Mouse (Mus musculus) hindbrain, embryonic 11.5 days (tissue): Measurements from ENCODE around the gene Ddx5. TPM values are rescaled to one million over a fixed set of nuclear protein-coding genes. Genes with fewer than 3 reads are reported as not detected.
"Not testable (repeated sequence)": the region's sequence is repeated elsewhere in the genome, so short reads cannot be mapped to it uniquely, and the experiment has no call there.

Experiments
- ATAC-seq: fragments of 200-750 bp; cut with Nextera tagmentation; 2 replicates; pipeline ENCODE4 v1.8.0; 2017; ENCODE audit warnings: mild to moderate bottlenecking, moderate TSS enrichment, moderate library complexity; ENCODE audit not compliant: low FRiP score
- DNase-seq: peaks from one replicate; pipeline ENCODE4 v3.0.0-alpha.2; 2015; ENCODE audit warnings: low spot score
- H3K27ac ChIP-seq: fragments of 300-500 bp; sonication (generic); 2 replicates; pipeline ENCODE4 v1.5.1; 2014; ENCODE audit warnings: mild to moderate bottlenecking, low read depth, low read length
- H3K27me3 ChIP-seq: fragments of 300-500 bp; sonication (generic); 2 replicates; pipeline ENCODE4 v1.6.1; 2014; ENCODE audit warnings: mild to moderate bottlenecking, low read length, moderate library complexity, mixed read lengths; ENCODE audit not compliant: control insufficient read depth, insufficient read depth
- H3K36me3 ChIP-seq: fragments of 300-500 bp; sonication (generic); 2 replicates; pipeline ENCODE4 v1.6.1; 2014; ENCODE audit warnings: mild to moderate bottlenecking, low read length, moderate library complexity, mixed read lengths; ENCODE audit not compliant: control insufficient read depth, insufficient read depth
- H3K4me1 ChIP-seq: fragments of 300-500 bp; sonication (generic); replicated peaks from 2 replicates; pipeline ENCODE4 v1.6.1; 2014; ENCODE audit warnings: low read length, mixed read lengths; ENCODE audit not compliant: control insufficient read depth, insufficient read depth
- H3K4me2 ChIP-seq: fragments of 300-500 bp; sonication (generic); replicated peaks from 2 replicates; pipeline ENCODE4 v1.6.1; 2014; ENCODE audit warnings: mild to moderate bottlenecking, low read depth, low read length
- H3K4me3 ChIP-seq: fragments of 300-500 bp; sonication (generic); 2 replicates; pipeline ENCODE4 v1.5.1; 2014; ENCODE audit warnings: low read depth, low read length
- H3K9ac ChIP-seq: fragments of 300-500 bp; sonication (generic); 2 replicates; pipeline ENCODE4 v1.6.1; 2014; ENCODE audit warnings: low read depth, low read length
- H3K9me3 ChIP-seq: fragments of 300-500 bp; sonication (generic); 2 replicates; pipeline ENCODE4 v1.6.1; 2016; ENCODE audit warnings: low read length; ENCODE audit not compliant: control insufficient read depth
- WGBS: fragments of 180-500 bp; shearing (Covaris S2); extraction: QIAGEN DNeasy Blood & Tissue Kit; methylation state at CpG from one replicate; pipeline ENCODE4 v1.1.7; 2014; 5-methylcytosine and 5-hydroxymethylcytosine counted together
- polyA plus RNA-seq: library from polyadenylated mRNA; unstranded; fragments of >200 nt; fragmentation: Nextera tagmentation; extraction: Ambion mirVana; gene quantifications from 2 replicates; pipeline ENCODE4 v1.2.1, GENCODE M21; 2014

The Ddx5 gene
- polyA plus RNA-seq, 1 experiment from 2014 or later, result 600 TPM

DNA sequence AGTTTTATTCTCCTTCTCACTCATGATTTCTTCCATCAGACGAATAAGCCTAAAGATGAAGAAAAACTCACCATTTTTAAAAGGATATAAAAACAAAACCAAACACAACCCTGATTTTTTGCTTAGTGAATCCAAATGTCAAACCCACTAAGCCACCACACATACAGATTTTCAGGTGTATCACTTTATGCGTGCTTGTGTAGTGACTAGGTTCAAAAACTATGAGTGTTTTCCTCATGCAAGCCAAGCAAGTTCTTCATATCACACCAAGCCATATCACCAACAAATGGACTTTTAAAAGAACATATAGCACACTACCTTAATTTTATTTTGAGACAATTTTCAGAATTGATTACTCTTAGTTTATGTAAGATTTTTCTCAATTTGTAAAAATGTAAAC lies 4.5 kb downstream of the Ddx5 start:
- WGBS, result 87% methylated on average over 2 of the region's 2 CpGs
- no peak overlapping the region for H3K9ac ChIP-seq
- H3K4me3 ChIP-seq, result no peak overlapping the region
- no peak overlapping the region for H3K27ac ChIP-seq
- no peak for DNase-seq
- H3K9me3 ChIP-seq, result no peaks in the 10 kb centered on the region
- 0 out of 2 replicates have a peak, but pooled peaks cover 2% of the 10 kb centered on the region for H3K4me1 ChIP-seq
- H3K4me2 ChIP-seq, result no peak overlapping the region
- H3K36me3 ChIP-seq, result peaks cover 12% of the 10 kb centered on the region
- no peaks in the 10 kb centered on the region for H3K27me3 ChIP-seq
- ATAC-seq, result no peak

DNA sequence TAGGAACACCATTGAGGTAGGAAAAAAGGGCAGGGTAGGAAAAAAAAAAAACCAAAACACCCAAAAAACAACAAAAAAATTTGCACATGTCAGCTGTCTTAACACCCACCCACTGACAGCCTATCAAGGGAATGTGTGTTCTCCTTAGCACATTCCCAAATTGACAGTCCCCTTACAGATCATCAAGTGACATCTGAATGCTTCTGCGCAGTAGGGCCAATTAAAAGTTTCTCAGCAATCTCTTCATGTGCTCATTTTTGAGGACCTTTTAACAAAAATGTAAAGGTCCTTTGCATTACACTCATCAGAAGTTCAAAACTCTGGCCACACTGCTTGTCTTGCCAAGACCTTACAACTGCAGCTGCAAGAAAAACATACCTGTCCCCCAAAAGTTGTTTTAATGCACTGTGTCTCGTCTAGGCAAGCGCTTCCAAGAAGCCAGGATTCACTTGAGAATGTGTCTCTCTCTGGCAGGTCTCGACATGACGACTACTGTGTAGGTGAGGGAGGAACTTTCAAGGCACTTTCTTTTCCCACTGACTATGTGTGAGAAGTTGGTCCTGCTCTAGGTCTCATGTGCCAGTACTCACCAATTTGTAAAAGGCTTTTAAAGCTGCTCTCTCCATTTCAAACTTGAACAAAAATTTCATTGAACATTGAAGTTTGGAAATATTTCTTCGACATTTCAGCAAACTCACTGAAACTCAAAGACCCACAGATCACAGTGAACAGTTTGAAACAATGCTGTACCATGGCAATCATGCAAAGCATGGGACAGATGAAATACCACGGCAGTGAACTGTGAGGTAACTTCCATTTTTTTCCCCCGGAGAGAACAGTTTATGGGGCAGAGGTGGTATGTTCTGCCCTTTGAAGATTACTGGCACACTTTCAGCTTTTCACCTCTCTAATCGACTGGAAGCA lies 5.9 kb downstream of the Ddx5 start:
- Histone ChIP-seq H3K9ac (no peak overlapping the region), H3K27ac (no peak overlapping the region), H3K4me3 (no peak overlapping the region), H3K4me2 (no peak overlapping the region), H3K4me1 (0 out of 2 replicates have a peak, but pooled peaks cover 2% of the 10 kb centered on the region), H3K9me3 (no peaks in the 10 kb centered on the region), H3K27me3 (no peaks in the 10 kb centered on the region), H3K36me3 (peaks cover 12% of the 10 kb centered on the region)
- DNase-seq, result no peak
- no peak for ATAC-seq
- WGBS, result 89% methylated on average over 9 of the region's 9 CpGs

DNA sequence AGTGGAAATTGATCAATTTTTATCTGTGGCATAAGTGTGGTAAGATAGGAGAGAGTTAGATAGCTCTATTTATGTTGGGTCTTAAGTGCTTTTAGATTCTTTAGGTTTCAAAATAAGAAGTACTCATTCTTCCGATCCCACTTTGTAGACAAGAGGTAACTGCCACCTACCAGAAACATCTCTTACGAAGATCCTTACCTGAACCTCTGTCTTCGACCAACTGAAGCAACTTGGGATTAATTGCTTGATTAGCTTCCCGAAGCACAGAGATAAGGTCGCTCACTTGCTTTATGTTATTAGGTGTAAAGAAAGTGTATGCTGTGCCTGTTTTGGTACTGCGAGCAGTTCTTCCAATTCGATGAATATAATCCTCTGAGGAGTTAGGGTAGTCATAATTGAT lies 6.7 kb downstream of the Ddx5 start:
- not testable (repeated sequence) for H3K27me3 ChIP-seq, H3K4me3 ChIP-seq, ATAC-seq, DNase-seq, H3K9ac ChIP-seq, H3K4me1 ChIP-seq, H3K9me3 ChIP-seq, H3K4me2 ChIP-seq, H3K27ac ChIP-seq
- H3K36me3 ChIP-seq, result peaks cover 12% of the 10 kb centered on the region
- 93% methylated on average over 7 of the region's 7 CpGs for WGBS

DNA sequence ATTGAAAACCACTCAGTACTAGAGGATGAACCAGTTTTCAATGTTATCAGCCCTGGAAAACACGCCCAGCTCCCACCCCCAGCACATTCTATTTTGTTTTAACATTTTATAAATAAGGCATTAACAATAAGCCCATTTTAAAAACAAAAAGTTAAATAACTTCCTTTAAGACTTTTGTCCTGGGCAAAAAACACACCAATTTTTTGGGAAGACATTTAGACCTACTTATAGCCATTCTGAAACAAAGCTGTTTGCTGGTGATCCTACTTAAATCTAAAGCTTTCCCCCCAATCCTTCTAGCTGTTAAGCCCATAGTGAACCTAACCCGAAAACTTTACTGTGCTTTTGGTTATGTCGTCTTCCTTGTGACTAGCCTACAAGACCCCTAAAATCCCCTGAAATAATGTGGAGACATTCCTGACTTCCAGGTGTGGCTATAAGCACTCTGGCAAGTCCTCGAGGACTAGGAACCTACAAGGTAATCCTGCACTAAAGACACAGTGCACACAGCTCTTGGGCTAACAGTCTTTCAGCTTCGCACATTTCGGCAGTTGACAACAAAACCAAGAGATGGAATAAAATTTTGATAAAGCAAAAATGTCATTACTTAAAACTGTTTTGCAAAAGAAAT lies 8.3 kb downstream of the Ddx5 start:
- DNase-seq (peak; percentile 27), ATAC-seq (no peak)
- Histone ChIP-seq H3K4me3 (no peak overlapping the region), H3K36me3 (peaks cover 12% of the 10 kb centered on the region), H3K27me3 (no peaks in the 10 kb centered on the region), H3K9ac (no peak overlapping the region), H3K9me3 (no peaks in the 10 kb centered on the region), H3K27ac (no peak overlapping the region), H3K4me2 (no peak overlapping the region), H3K4me1 (0 out of 2 replicates have a peak, but pooled peaks cover under 1% of the 10 kb centered on the region)
- 83% methylated on average over 6 of the region's 6 CpGs for WGBS

DNA sequence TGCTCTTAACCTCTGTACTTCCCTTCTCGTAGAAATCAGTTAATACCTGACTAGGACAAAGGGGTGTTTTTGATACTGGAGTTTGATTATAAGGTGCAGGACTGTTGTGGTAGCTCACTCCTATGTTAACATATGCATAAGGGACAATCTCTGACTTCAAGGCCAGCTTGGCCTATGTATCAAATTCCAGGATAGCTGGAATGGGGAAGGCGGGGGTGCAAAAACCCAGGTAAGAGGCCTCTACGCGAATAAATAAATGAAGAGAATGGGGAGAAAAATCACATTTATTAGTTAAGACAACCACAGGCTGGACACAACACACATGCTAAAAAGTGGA lies 8.9 kb downstream of the Ddx5 start:
- DNase-seq (peak; percentile 27), ATAC-seq (no peak)
- Histone ChIP-seq H3K4me3 (no peak overlapping the region; the same call in 1 of the 2 replicates), H3K9ac (no peak overlapping the region), H3K4me1 (no peaks in the 10 kb centered on the region), H3K9me3 (no peaks in the 10 kb centered on the region), H3K4me2 (0 out of 2 replicates have a peak overlapping the region, but pooled peaks have one; percentile 82), H3K27me3 (no peaks in the 10 kb centered on the region), H3K27ac (no peak overlapping the region; the same call in 1 of the 2 replicates), H3K36me3 (peaks cover 12% of the 10 kb centered on the region)
- WGBS, result 80% methylated on average over 4 of the region's 4 CpGs

- H3K27ac ChIP-seq, result peak within 1 kb of the TSS; percentile 86
- no peaks in the 10 kb centered on the region for H3K4me1 ChIP-seq
- no peaks in the 10 kb centered on the region for H3K9me3 ChIP-seq
- WGBS, result 2% methylated on average over 30 of the region's 30 CpGs
- ATAC-seq (peak; percentile 99), DNase-seq (peak; percentile 95)
- peak within 1 kb of the TSS; percentile 77 for H3K4me3 ChIP-seq
- H3K36me3 ChIP-seq, result peaks cover 13% of the 10 kb centered on the region
- no peaks in the 10 kb centered on the region for H3K27me3 ChIP-seq
- peak within 1 kb of the TSS; percentile 82 for H3K4me2 ChIP-seq
- peak within 1 kb of the TSS; percentile 86 for H3K9ac ChIP-seq
These were observed 9.4 kb downstream of the Ddx5 start, which contains the start of gene Polg2 for GRCm38 (mm10) chr11:106779388-106780088. Gene Polg2, minus strand, starts transcription at chr11:106779537.

GRCm38 (mm10) chr11:106778589-106779387 lies 10.2 kb downstream of the Ddx5 start:
- WGBS, result 2% methylated on average over 39 of the region's 39 CpGs
- DNase-seq (no peak), ATAC-seq (peak; percentile 85)
- H3K36me3 ChIP-seq, result peaks cover 16% of the 10 kb centered on the region
- H3K27ac ChIP-seq, result peak overlapping the region; percentile 86
- peak overlapping the region; percentile 86 for H3K9ac ChIP-seq
- H3K4me2 ChIP-seq, result peak overlapping the region; percentile 82
- H3K9me3 ChIP-seq, result no peaks in the 10 kb centered on the region
- no peaks in the 10 kb centered on the region for H3K4me1 ChIP-seq
- peak overlapping the region; percentile 77 for H3K4me3 ChIP-seq
- H3K27me3 ChIP-seq, result no peaks in the 10 kb centered on the region

GRCm38 (mm10) chr11:106778132-106778531 lies 10.9 kb downstream of the Ddx5 start:
- Histone ChIP-seq H3K27ac (no peak overlapping the region), H3K4me2 (no peak overlapping the region), H3K9me3 (no peaks in the 10 kb centered on the region), H3K27me3 (no peaks in the 10 kb centered on the region), H3K9ac (no peak overlapping the region), H3K4me3 (no peak overlapping the region), H3K36me3 (peaks cover 11% of the 10 kb centered on the region), H3K4me1 (no peaks in the 10 kb centered on the region)
- 94% methylated on average over 7 of the region's 7 CpGs for WGBS
- no peak for ATAC-seq
- no peak for DNase-seq
